Mouse (Mus musculus): ENCODE data around the gene Chaf1a.
A peak's percentile ranks its signal among the peaks of the same experiment; 100 is the strongest.
"Not testable (repeated sequence)": the region's sequence is repeated elsewhere in the genome, so short reads cannot be mapped to it uniquely, and the experiment has no call there.

Gene Chaf1a

GRCm38 (mm10) chr17:56092312-56092711, 52.1 kb downstream of the Chaf1a start:
- DNase-seq (ENCODE audit: low spot score in 2 of 2), result no peak

- DNase-seq (ENCODE audit: low spot score in 2 of 2), result no peak
These were observed 52.6 kb downstream of the Chaf1a start for GRCm38 (mm10) chr17:56092794-56093193.

GRCm38 (mm10) chr17:56096883-56097282, 56.6 kb downstream of the Chaf1a start:
- DNase-seq (ENCODE audit: low spot score in 2 of 2), result no peak

- DNase-seq (ENCODE audit: low spot score in 2 of 2), result no peak
These were observed 57.9 kb downstream of the Chaf1a start for GRCm38 (mm10) chr17:56098180-56098579.

GRCm38 (mm10) chr17:56098711-56099572, 58.7 kb downstream of the Chaf1a start:
- no peak for DNase-seq (ENCODE audit: low spot score in 2 of 2)

GRCm38 (mm10) chr17:56100811-56101210, 60.6 kb downstream of the Chaf1a start:
- DNase-seq (ENCODE audit: low spot score in 2 of 2), result no peak

GRCm38 (mm10) chr17:56102158-56102557, 61.9 kb downstream of the Chaf1a start:
- DNase-seq (ENCODE audit: low spot score in 2 of 2), result no peak

GRCm38 (mm10) chr17:56102927-56103326, 62.7 kb downstream of the Chaf1a start:
- DNase-seq (ENCODE audit: low spot score in 2 of 2), result no peak

- no peak for DNase-seq (ENCODE audit: low spot score in 2 of 2)
These were observed 63.4 kb downstream of the Chaf1a start for GRCm38 (mm10) chr17:56103465-56104285.

- DNase-seq (ENCODE audit: low spot score in 2 of 2), result not testable (repeated sequence)
These were observed 64.6 kb downstream of the Chaf1a start for GRCm38 (mm10) chr17:56104821-56105220.

GRCm38 (mm10) chr17:56106436-56106835, 66.2 kb downstream of the Chaf1a start:
- DNase-seq (ENCODE audit: low spot score in 2 of 2), result not testable (repeated sequence)

GRCm38 (mm10) chr17:56106981-56107380, 66.7 kb downstream of the Chaf1a start:
- no peak for DNase-seq (ENCODE audit: low spot score in 2 of 2)

- no peak for DNase-seq (ENCODE audit: low spot score in 2 of 2)
These were observed 67.5 kb downstream of the Chaf1a start for GRCm38 (mm10) chr17:56107736-56108135.

GRCm38 (mm10) chr17:56108334-56109044, 68.2 kb downstream of the Chaf1a start:
- DNase-seq (ENCODE audit: low spot score in 2 of 2), result peak in 1 of 2 experiments; percentile 68

- DNase-seq (ENCODE audit: low spot score in 2 of 2), result no peak
These were observed 69.2 kb downstream of the Chaf1a start, which contains the start of gene Plin4 for GRCm38 (mm10) chr17:56109219-56110051. Plin4 (minus strand) TSS chr17:56109803.

GRCm38 (mm10) chr17:56110571-56110970, 70.3 kb downstream of the Chaf1a start:
- no peak for DNase-seq (ENCODE audit: low spot score in 2 of 2)

- no peak for DNase-seq (ENCODE audit: low spot score in 2 of 2)
These were observed 70.8 kb downstream of the Chaf1a start for GRCm38 (mm10) chr17:56111021-56111420.

GRCm38 (mm10) chr17:56111864-56112263, 71.6 kb downstream of the Chaf1a start:
- peak in 1 of 2 experiments; percentile 50 for DNase-seq (ENCODE audit: low spot score in 2 of 2)

GRCm38 (mm10) chr17:56112743-56113142, 72.5 kb downstream of the Chaf1a start:
- DNase-seq (ENCODE audit: low spot score in 2 of 2), result no peak

GRCm38 (mm10) chr17:56116193-56116592, 76.0 kb downstream of the Chaf1a start:
- no peak for DNase-seq (ENCODE audit: low spot score in 2 of 2)

- DNase-seq (ENCODE audit: low spot score in 2 of 2), result peak; percentile 41 to 50
These were observed 77.0 kb downstream of the Chaf1a start, which contains the start of gene Plin5 for GRCm38 (mm10) chr17:56117251-56117710. Plin5 (minus strand) TSS chr17:56117596.

All from frontal cortex, postnatal 10 days (tissue).